Mouse (Mus musculus) olfactory bulb, adult 2 months (tissue): ENCODE measurements around the gene Txnrd3.

Experiments used
- CTCF ChIP-seq: fragments of 200-500 bp; IDR thresholded peaks from 2 replicates; pipeline ENCODE4 v1.5.1; 2012; ENCODE audit warnings: low read depth, mild to moderate bottlenecking, low read length, moderate library complexity; ENCODE audit not compliant: insufficient read depth
- POLR2A ChIP-seq: fragments of 200-500 bp; IDR thresholded peaks from 2 replicates; pipeline ENCODE4 v1.6.1; 2012; ENCODE audit warnings: mild to moderate bottlenecking, low read depth, low read length, moderate library complexity; ENCODE audit not compliant: insufficient read depth

GRCm38 (mm10) chr6:89660490-89660889 is 16.7 kb downstream of the Txnrd3 start:
- TF ChIP-seq CTCF = no peak
- TF ChIP-seq POLR2A = no peak
